Mouse (Mus musculus): Measurements from ENCODE around the gene Psmd2. TPM values are rescaled to one million over a fixed set of nuclear protein-coding genes. Genes with fewer than 3 reads are reported as not detected.

Psmd2 gene
- polyA plus RNA-seq, 1 experiment from 2014 or later, result 517 TPM

GRCm38 (mm10) chr16:20712190-20712589 is 60.7 kb downstream of the Psmd2 start:
- no peak overlapping the region for H3K4me3 ChIP-seq (ENCODE audit: low read depth, low read length)
- H3K27ac ChIP-seq (ENCODE audit: low read depth, low read length), result no peak overlapping the region
- no peaks in the 10 kb centered on the region for H3K27me3 ChIP-seq (ENCODE audit: control insufficient read depth, insufficient read depth, low read length)
- DNase-seq (ENCODE audit: low spot score), result no peak
- H3K9me3 ChIP-seq (ENCODE audit: control insufficient read depth, low read length), result no peaks in the 10 kb centered on the region
- WGBS, result 79% methylated on average over 9 of the region's 9 CpGs
- H3K36me3 ChIP-seq (ENCODE audit: control insufficient read depth, insufficient read depth, low read length), result peaks cover 6% of the 10 kb centered on the region
- no peak overlapping the region for H3K4me2 ChIP-seq (ENCODE audit: low read depth)
- ATAC-seq (ENCODE audit: insufficient read depth, low FRiP score, low TSS enrichment), result no peak
- H3K4me1 ChIP-seq (ENCODE audit: control insufficient read depth, insufficient read depth, low read length), result peaks cover 23% of the 10 kb centered on the region
- H3K9ac ChIP-seq (ENCODE audit: low read length), result no peak overlapping the region

GRCm38 (mm10) chr16:20712889-20713288 is 61.4 kb downstream of the Psmd2 start:
- peaks cover 6% of the 10 kb centered on the region for H3K36me3 ChIP-seq (ENCODE audit: control insufficient read depth, insufficient read depth, low read length)
- H3K9me3 ChIP-seq (ENCODE audit: control insufficient read depth, low read length), result no peaks in the 10 kb centered on the region
- no peaks in the 10 kb centered on the region for H3K27me3 ChIP-seq (ENCODE audit: control insufficient read depth, insufficient read depth, low read length)
- ATAC-seq (ENCODE audit: insufficient read depth, low FRiP score, low TSS enrichment), result no peak
- no peak for DNase-seq (ENCODE audit: low spot score)
- no peak overlapping the region for H3K9ac ChIP-seq (ENCODE audit: low read length)
- no peak overlapping the region for H3K4me2 ChIP-seq (ENCODE audit: low read depth)
- H3K27ac ChIP-seq (ENCODE audit: low read depth, low read length), result no peak overlapping the region
- H3K4me1 ChIP-seq (ENCODE audit: control insufficient read depth, insufficient read depth, low read length), result peaks cover 25% of the 10 kb centered on the region
- WGBS, result 91% methylated on average over 7 of the region's 7 CpGs
- H3K4me3 ChIP-seq (ENCODE audit: low read depth, low read length), result no peak overlapping the region

MicroRNAs within 50 kb of the gene (microRNA counts, 519-probe panel; counts per million panel counts)
- microRNA mmu-miR-1224, result 4,374 counts per million, percentile 80 among the panel's probes with 10 or more counts

Small RNAs within 50 kb of the gene (microRNA-seq; reads per million reads assigned to microRNA genes)
- gene Mir1224, result 8.9 reads per million, percentile 19 among the genes with 10 or more reads in this experiment

Other genes starting within 250 kb of the Psmd2 start
- 74.4 and 80.9 TPM in 2 replicates for gene Abcc5, start 225.3 kb upstream of the Psmd2 start, polyA plus RNA-seq (2014; fragmentation: Nextera tagmentation; extraction: Ambion mirVana)
- gene Eif2b5, start 152.8 kb upstream of the Psmd2 start, polyA plus RNA-seq (2014; fragmentation: Nextera tagmentation; extraction: Ambion mirVana), result 130 and 137 TPM in 2 replicates
- 58.1 and 62.7 TPM in 2 replicates for gene Dvl3, start 134.7 kb upstream of the Psmd2 start, polyA plus RNA-seq (2014; fragmentation: Nextera tagmentation; extraction: Ambion mirVana)
- 886 and 907 TPM in 2 replicates for gene Ap2m1, start 116.2 kb upstream of the Psmd2 start, polyA plus RNA-seq (2014; fragmentation: Nextera tagmentation; extraction: Ambion mirVana)
- gene Abcf3, start 103.1 kb upstream of the Psmd2 start, polyA plus RNA-seq (2014; fragmentation: Nextera tagmentation; extraction: Ambion mirVana), result 59.5 and 61.3 TPM in 2 replicates
- gene Vwa5b2, start 62.2 kb upstream of the Psmd2 start, polyA plus RNA-seq (2014; fragmentation: Nextera tagmentation; extraction: Ambion mirVana), result 3.8 and 4.3 TPM in 2 replicates
- gene Eef1akmt4, start 40.1 kb upstream of the Psmd2 start, polyA plus RNA-seq (2014; fragmentation: Nextera tagmentation; extraction: Ambion mirVana), result 32.2 and 34.4 TPM in 2 replicates
- not detected in 2 replicates for gene Gm49333, start 40.0 kb upstream of the Psmd2 start, polyA plus RNA-seq (2014; fragmentation: Nextera tagmentation; extraction: Ambion mirVana)
- 58.6 and 61.3 TPM in 2 replicates for gene Alg3, start 39.9 kb upstream of the Psmd2 start, polyA plus RNA-seq (2014; fragmentation: Nextera tagmentation; extraction: Ambion mirVana)
- 4.1 and 4.4 TPM in 2 replicates for gene Camk2n2, start 30.4 kb upstream of the Psmd2 start, polyA plus RNA-seq (2014; fragmentation: Nextera tagmentation; extraction: Ambion mirVana)
- gene Ece2, start 21.8 kb upstream of the Psmd2 start, polyA plus RNA-seq (2014; fragmentation: Nextera tagmentation; extraction: Ambion mirVana), result 2.2 and 4.6 TPM in 2 replicates
- 164 and 165 TPM in 2 replicates for gene Eif4g1, start 16.7 kb downstream of the Psmd2 start, polyA plus RNA-seq (2014; fragmentation: Nextera tagmentation; extraction: Ambion mirVana)
- 11.6 and 17.8 TPM in 2 replicates for gene Fam131a, start 41.6 kb downstream of the Psmd2 start, polyA plus RNA-seq (2014; fragmentation: Nextera tagmentation; extraction: Ambion mirVana)
- 121 and 125 TPM in 2 replicates for gene Polr2h, start 66.0 kb downstream of the Psmd2 start, polyA plus RNA-seq (2014; fragmentation: Nextera tagmentation; extraction: Ambion mirVana)
- gene Clcn2, start 66.1 kb downstream of the Psmd2 start, polyA plus RNA-seq (2014; fragmentation: Nextera tagmentation; extraction: Ambion mirVana), result 22.0 and 26.4 TPM in 2 replicates
- 3.7 and 5.2 TPM in 2 replicates for gene Chrd, start 81.5 kb downstream of the Psmd2 start, polyA plus RNA-seq (2014; fragmentation: Nextera tagmentation; extraction: Ambion mirVana)
- gene Thpo, start 82.9 kb downstream of the Psmd2 start, polyA plus RNA-seq (2014; fragmentation: Nextera tagmentation; extraction: Ambion mirVana), result 0.55 and 1.0 TPM in 2 replicates